Mouse (Mus musculus) NIH3T3 (cell line): ENCODE measurements around the gene Asb11.
A peak's percentile ranks its signal among the peaks of the same experiment; 100 is the strongest.

Source experiments
- DNase-seq: peaks from one replicate; pipeline ENCODE4 v3.0.0-alpha.2; 2012; ENCODE audit warnings: low read depth

The Asb11 gene

GRCm38 (mm10) chrX:164436709-164437108 lies at the start of gene Asb11:
TSS of gene Asb11 (plus strand) at chrX:164436994.
- DNase-seq: no peak

- peak; percentile 68 for DNase-seq
Observed at GRCm38 (mm10) chrX:164394091-164394490, 42.7 kb upstream of the Asb11 start.

- DNase-seq: peak; percentile 67
Observed at GRCm38 (mm10) chrX:164398456-164398855, 38.3 kb upstream of the Asb11 start.

GRCm38 (mm10) chrX:164405080-164405649 lies 31.6 kb upstream of the Asb11 start:
- no peak for DNase-seq

- no peak for DNase-seq
Observed at GRCm38 (mm10) chrX:164406133-164407022, 30.4 kb upstream of the Asb11 start.

- no peak for DNase-seq
Observed at GRCm38 (mm10) chrX:164408301-164408927, 28.4 kb upstream of the Asb11 start.

GRCm38 (mm10) chrX:164410562-164410961 lies 26.2 kb upstream of the Asb11 start:
- DNase-seq: no peak

- DNase-seq: no peak
Observed at GRCm38 (mm10) chrX:164416803-164417202, 20.0 kb upstream of the Asb11 start.

- no peak for DNase-seq
Observed at GRCm38 (mm10) chrX:164418008-164418407, 18.8 kb upstream of the Asb11 start.

GRCm38 (mm10) chrX:164419471-164419939 lies 17.3 kb upstream of the Asb11 start, which contains the start of gene Piga:
TSS of gene Piga (plus strand) at chrX:164419787.
- peak; percentile 95 for DNase-seq

- DNase-seq: no peak
Observed at GRCm38 (mm10) chrX:164419955-164420354, 16.8 kb upstream of the Asb11 start.

GRCm38 (mm10) chrX:164420518-164420917 lies 16.3 kb upstream of the Asb11 start:
- no peak for DNase-seq

GRCm38 (mm10) chrX:164424821-164425220 lies 12.0 kb upstream of the Asb11 start:
- DNase-seq: no peak

- no peak for DNase-seq
Observed at GRCm38 (mm10) chrX:164427295-164427694, 9.5 kb upstream of the Asb11 start.

GRCm38 (mm10) chrX:164428224-164428623 lies 8.6 kb upstream of the Asb11 start:
- DNase-seq: no peak

GRCm38 (mm10) chrX:164430621-164431020 lies 6.2 kb upstream of the Asb11 start:
- DNase-seq: no peak

- no peak for DNase-seq
Observed at GRCm38 (mm10) chrX:164431133-164431532, 5.7 kb upstream of the Asb11 start.

GRCm38 (mm10) chrX:164431541-164431940 lies 5.3 kb upstream of the Asb11 start:
- no peak for DNase-seq

- DNase-seq: no peak
Observed at GRCm38 (mm10) chrX:164432682-164433081, 4.1 kb upstream of the Asb11 start.

- DNase-seq: no peak
Observed at GRCm38 (mm10) chrX:164439462-164439861, 2.7 kb downstream of the Asb11 start.

- peak; percentile 11 for DNase-seq
Observed at GRCm38 (mm10) chrX:164440140-164440539, 3.3 kb downstream of the Asb11 start.

GRCm38 (mm10) chrX:164440703-164441102 lies 3.9 kb downstream of the Asb11 start:
- DNase-seq: no peak

- DNase-seq: no peak
Observed at GRCm38 (mm10) chrX:164441306-164441705, 4.5 kb downstream of the Asb11 start.
